Mouse (Mus musculus): ENCODE data around the gene 4930512M02Rik. TPM values are rescaled to one million over a fixed set of nuclear protein-coding genes. Genes with fewer than 3 reads are reported as not detected.

4930512M02Rik gene
- total and polyA plus RNA-seq, 3 experiments = not detected

DNA sequence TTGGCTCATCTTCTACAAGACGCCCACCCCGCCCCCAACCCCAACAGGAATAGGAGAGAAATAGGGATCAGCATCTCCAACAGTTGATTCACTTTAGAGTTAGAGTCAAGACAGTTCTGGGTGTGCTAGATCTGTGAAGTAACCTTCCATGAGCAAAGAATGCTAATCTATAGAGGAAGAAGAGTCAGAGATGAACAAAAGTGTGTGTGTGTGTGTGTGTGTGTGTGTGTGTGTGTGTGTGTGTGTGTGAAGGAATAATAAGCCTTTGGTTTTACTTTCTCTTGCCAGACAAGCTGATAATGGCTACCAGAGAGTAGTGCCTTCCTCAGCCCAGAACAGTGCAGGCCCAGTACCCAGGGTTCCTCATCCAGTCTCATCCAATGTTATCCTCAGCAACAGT lies 59.6 kb downstream of the 4930512M02Rik start:
- peaks cover 12 to 62% of the 10 kb centered on the region in 2 experiments for H3K36me3 ChIP-seq (replicated peaks in 1 of 2; ENCODE audit: control insufficient read depth in 1 of 2, insufficient read depth in 1 of 2, low read length in 1 of 2)
- H3K4me2 ChIP-seq (ENCODE audit: insufficient read depth, low read depth, poor library complexity, severe bottlenecking) = no peak overlapping the region
- H3K4me3 ChIP-seq (replicated peaks in 1 of 3; ENCODE audit: low read depth in 2 of 3, low read length in 2 of 3, poor library complexity in 1 of 3) = no peak overlapping the region
- H3K9ac ChIP-seq (ENCODE audit: insufficient read depth, low read depth) = no peak overlapping the region
- H3K9me3 ChIP-seq (replicated peaks; ENCODE audit: low read length) = no peaks in the 10 kb centered on the region
- TF ChIP-seq RCOR1 (conservative IDR thresholded peaks at IDR 0.05; ENCODE audit: low read depth, low read length) (no peak), JUN (IDR thresholded peaks at IDR 0.05; ENCODE audit: insufficient read depth, low read depth, low read length) (no peak), GABPA (IDR thresholded peaks at IDR 0.05; ENCODE audit: insufficient replicate concordance, low read depth, low read length) (no peak), IRF4 (IDR thresholded peaks at IDR 0.05; ENCODE audit: low read depth, low read length) (no peak), CHD2 (IDR thresholded peaks at IDR 0.05; ENCODE audit: low read length) (no peak), ZMIZ1 (IDR thresholded peaks at IDR 0.05; ENCODE audit: low read depth, low read length) (no peak), USF2 (conservative IDR thresholded peaks at IDR 0.05; ENCODE audit: low read depth, low read length) (no peak), MEF2A (IDR thresholded peaks at IDR 0.05; ENCODE audit: borderline replicate concordance, low read depth, low read length) (no peak), E2F4 (IDR thresholded peaks at IDR 0.05; ENCODE audit: insufficient replicate concordance, low read depth, low read length) (no peak), TCF12 (IDR thresholded peaks at IDR 0.05; ENCODE audit: low read depth, low read length) (no peak), TBP (conservative IDR thresholded peaks at IDR 0.05; ENCODE audit: low read depth, low read length) (no peak), KAT2A (IDR thresholded peaks at IDR 0.05; ENCODE audit: insufficient replicate concordance, low read length) (no peak), MAFK (IDR thresholded peaks at IDR 0.05; ENCODE audit: insufficient replicate concordance, low read length) (no peak), NELFE (IDR thresholded peaks at IDR 0.05; ENCODE audit: low read depth, low read length) (no peak), ZC3H11A (IDR thresholded peaks at IDR 0.05; ENCODE audit: low read depth, low read length) (no peak), CHD1 (IDR thresholded peaks at IDR 0.05; ENCODE audit: low read depth, low read length) (no peak), RAD21 (IDR thresholded peaks at IDR 0.05; ENCODE audit: low read depth, low read length) (no peak), HCFC1 (IDR thresholded peaks at IDR 0.05; ENCODE audit: low read depth, low read length) (no peak)
- peaks cover 33 to 94% of the 10 kb centered on the region in 2 experiments for H3K4me1 ChIP-seq (ENCODE audit: control insufficient read depth in 1 of 2, insufficient read depth in 2 of 2)
- H3K27me3 ChIP-seq (replicated peaks) = no peaks in the 10 kb centered on the region
- no peaks in the 10 kb centered on the region for H3K79me2 ChIP-seq (replicated peaks; ENCODE audit: control insufficient read depth, extremely low read depth, insufficient read depth, poor library complexity, severe bottlenecking)
- H3K27ac ChIP-seq (ENCODE audit: insufficient read depth, low read depth) = peak overlapping the region; percentile 43; the same call in 1 of the 2 replicates
- in situ Hi-C loops (cut with MboI; ENCODE audit: low pct_ligation_motif_present, low pct_unique_long_range_greater_than_20kb, low sequenced_read_pairs) (loop anchor here (10.0 kb wide), 1 partner anchor 117 kb away; the partner anchor contains the start of gene Ikzf1), dilution Hi-C loops (cut with MboI; ENCODE audit: extremely low pct_ligation_motif_present, extremely low pct_unique_long_range_greater_than_20kb, low sequenced_read_pairs) (no loop called here)
- DNase-seq (ENCODE audit: extremely low read depth) = no peak

DNA sequence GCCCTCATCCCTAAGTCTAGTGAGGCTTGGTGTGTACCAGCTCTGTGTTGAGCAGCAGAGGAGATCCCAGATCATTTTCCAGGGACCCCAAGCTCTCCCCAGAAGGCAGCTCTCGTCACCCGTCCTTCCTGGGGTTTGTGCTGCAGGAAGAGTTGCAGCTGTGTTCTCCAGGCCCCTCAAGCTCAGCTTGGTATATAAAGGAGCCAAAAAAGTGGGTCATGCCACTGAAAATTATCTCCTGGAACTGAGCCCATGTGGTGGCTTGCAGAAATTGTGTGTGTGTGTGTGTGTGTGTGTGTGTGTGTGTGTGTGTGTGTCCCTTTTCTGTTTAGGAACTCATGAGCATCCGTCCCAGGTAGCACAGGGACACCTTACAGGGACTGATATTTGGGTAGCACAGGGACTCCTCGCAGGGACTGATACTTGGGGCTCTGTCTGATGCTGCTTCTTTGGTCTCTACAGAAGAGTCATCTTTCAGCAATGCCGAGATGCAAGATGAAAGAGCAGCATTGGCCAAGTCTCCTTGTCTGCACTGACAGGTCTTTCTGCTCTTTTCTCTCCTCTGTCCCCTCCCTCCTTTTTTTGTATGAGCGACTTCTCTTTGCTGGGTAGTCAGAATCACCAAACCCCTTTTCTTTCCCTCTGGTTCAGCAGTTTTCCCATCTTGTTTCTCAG lies 62.4 kb downstream of the 4930512M02Rik start:
- Histone ChIP-seq H3K9me3 (replicated peaks; ENCODE audit: low read length) (no peaks in the 10 kb centered on the region), H3K4me3 (replicated peaks in 1 of 3; ENCODE audit: low read depth in 2 of 3, low read length in 2 of 3, poor library complexity in 1 of 3) (no peak overlapping the region), H3K9ac (ENCODE audit: insufficient read depth, low read depth) (no peak overlapping the region), H3K4me2 (ENCODE audit: insufficient read depth, low read depth, poor library complexity, severe bottlenecking) (no peak overlapping the region), H3K79me2 (replicated peaks; ENCODE audit: control insufficient read depth, extremely low read depth, insufficient read depth, poor library complexity, severe bottlenecking) (peaks cover 2% of the 10 kb centered on the region; the same call in 1 of the 2 replicates), H3K36me3 (replicated peaks in 1 of 2; ENCODE audit: control insufficient read depth in 1 of 2, insufficient read depth in 1 of 2, low read length in 1 of 2) (peaks cover 13 to 59% of the 10 kb centered on the region in 2 experiments), H3K4me1 (ENCODE audit: control insufficient read depth in 1 of 2, insufficient read depth in 2 of 2) (peaks cover 43 to 93% of the 10 kb centered on the region in 2 experiments), H3K27ac (ENCODE audit: insufficient read depth, low read depth) (peak overlapping the region; percentile 34; the same call in 1 of the 2 replicates), H3K27me3 (replicated peaks) (no peaks in the 10 kb centered on the region)
- in situ Hi-C loops (cut with MboI; ENCODE audit: low pct_ligation_motif_present, low pct_unique_long_range_greater_than_20kb, low sequenced_read_pairs) = loop anchor here (10.0 kb wide), 1 partner anchor 120 kb away; the partner anchor contains the start of gene Ikzf1
- TF ChIP-seq KAT2A (IDR thresholded peaks at IDR 0.05; ENCODE audit: insufficient replicate concordance, low read length) (no peak), SIN3A (IDR thresholded peaks at IDR 0.05; ENCODE audit: low read length) (no peak), MYC (IDR thresholded peaks at IDR 0.05; ENCODE audit: low read depth, low read length) (no peak), EP300 (IDR thresholded peaks at IDR 0.05; ENCODE audit: low read length) (no peak), ZNF384 (IDR thresholded peaks at IDR 0.05; ENCODE audit: low read depth, low read length) (no peak), CHD1 (IDR thresholded peaks at IDR 0.05; ENCODE audit: low read depth, low read length) (no peak), GABPA (IDR thresholded peaks at IDR 0.05; ENCODE audit: insufficient replicate concordance, low read depth, low read length) (no peak), TBP (conservative IDR thresholded peaks at IDR 0.05; ENCODE audit: low read depth, low read length) (no peak), NELFE (IDR thresholded peaks at IDR 0.05; ENCODE audit: low read depth, low read length) (no peak), POLR2AphosphoS2 (IDR thresholded peaks at IDR 0.05; ENCODE audit: low read depth, low read length) (no peak), RAD21 (IDR thresholded peaks at IDR 0.05; ENCODE audit: low read depth, low read length) (no peak), CTCF (conservative IDR thresholded peaks at IDR 0.05 in 1 of 2, IDR thresholded peaks at IDR 0.05 in 1 of 2; ENCODE audit: low read depth in 2 of 2, low read length in 2 of 2) (no peak)
- no peak for DNase-seq (ENCODE audit: extremely low read depth)
- dilution Hi-C loops (cut with MboI; ENCODE audit: extremely low pct_ligation_motif_present, extremely low pct_unique_long_range_greater_than_20kb, low sequenced_read_pairs) = no loop called here

Data from CH12.LX (cell line).